Mouse (Mus musculus) erythroblast, embryonic 14.5 days (primary cell): ENCODE results near the gene Klhl34. TPM values are rescaled to one million over a fixed set of nuclear protein-coding genes. Genes with fewer than 3 reads are reported as not detected.

Experiments
- H3K27me3 ChIP-seq: 2 replicates; pipeline ENCODE4 v1.6.1; 2012; ENCODE audit warnings: inconsistent platforms; ENCODE audit not compliant: control insufficient read depth
- H3K36me3 ChIP-seq: 2 replicates; pipeline ENCODE4 v1.6.1; 2012; ENCODE audit warnings: mild to moderate bottlenecking, inconsistent platforms; ENCODE audit not compliant: control insufficient read depth
- H3K4me1 ChIP-seq: 2 replicates; pipeline ENCODE4 v1.6.1; 2012; ENCODE audit warnings: inconsistent platforms; ENCODE audit not compliant: control insufficient read depth
- H3K4me3 ChIP-seq: replicated peaks from 2 replicates; pipeline ENCODE3; 2012; ENCODE audit warnings: moderate library complexity, mild to moderate bottlenecking, inconsistent platforms
- H3K9me3 ChIP-seq: 2 replicates; pipeline ENCODE4 v1.6.1; 2012; ENCODE audit warnings: low read length, inconsistent platforms, mixed read lengths; ENCODE audit not compliant: control insufficient read depth
- GATA1 ChIP-seq: IDR thresholded peaks from 2 replicates; pipeline ENCODE4 v1.6.1; 2012; ENCODE audit warnings: low read length, inconsistent platforms, mixed read lengths
- TAL1 ChIP-seq: IDR thresholded peaks from 3 replicates; pipeline ENCODE4 v1.6.1; 2012; ENCODE audit warnings: low read length, inconsistent platforms, mixed read lengths
- polyA plus RNA-seq: library from polyadenylated mRNA; stranded (reverse); fragments of >175 nt; gene quantifications from 2 replicates; pipeline ENCODE4 v1.2.3, GENCODE M21; 2012

Klhl34 gene
- polyA plus RNA-seq, result not detected in 2 replicates

DNA sequence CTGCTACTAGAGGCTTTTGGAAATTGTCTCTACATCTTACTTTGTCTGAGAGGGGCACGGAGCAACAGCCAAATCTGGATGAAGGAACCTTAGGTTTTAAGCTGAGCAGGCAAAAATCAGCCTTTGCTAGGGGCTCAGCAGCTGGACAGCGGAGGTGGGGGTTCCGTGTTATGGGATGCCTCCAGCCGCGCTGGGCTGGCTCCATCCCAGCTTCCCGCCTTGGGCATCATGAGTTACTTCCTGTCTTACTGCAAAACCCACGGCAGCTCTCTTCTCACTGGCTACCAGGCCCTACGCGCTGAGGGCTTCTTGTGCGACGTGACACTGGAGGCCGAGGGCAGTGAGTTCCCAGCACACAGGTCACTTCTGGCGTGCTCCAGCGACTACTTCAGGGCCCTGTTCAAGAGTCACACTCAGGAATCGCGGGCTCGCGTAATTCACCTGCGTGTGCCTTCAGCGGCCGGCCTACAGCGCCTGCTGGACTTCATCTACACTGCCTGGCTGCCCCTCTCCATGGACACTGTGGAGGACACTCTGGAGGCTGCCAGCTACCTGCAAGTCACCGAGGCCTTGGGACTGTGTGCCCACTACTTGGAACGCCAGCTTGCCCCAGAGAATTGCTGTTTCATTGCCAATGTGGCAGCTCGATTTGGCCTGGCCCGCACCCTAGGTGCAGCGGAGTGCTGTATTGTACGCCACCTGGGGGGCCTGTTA lies at the start of gene Klhl34:
TSS of gene Klhl34 (plus strand) at position 229 of the 714 bp plus-strand sequence.
- no peak within 1 kb of the TSS for H3K4me3 ChIP-seq
- no peak for TF ChIP-seq GATA1
- TF ChIP-seq TAL1, result no peak
- peaks cover 21% of the 10 kb centered on the region for H3K9me3 ChIP-seq
- H3K27me3 ChIP-seq, result peaks cover 4% of the 10 kb centered on the region; the same call in 1 of the 2 replicates
- no peaks in the 10 kb centered on the region for H3K4me1 ChIP-seq
- H3K36me3 ChIP-seq, result no peaks in the 10 kb centered on the region

DNA sequence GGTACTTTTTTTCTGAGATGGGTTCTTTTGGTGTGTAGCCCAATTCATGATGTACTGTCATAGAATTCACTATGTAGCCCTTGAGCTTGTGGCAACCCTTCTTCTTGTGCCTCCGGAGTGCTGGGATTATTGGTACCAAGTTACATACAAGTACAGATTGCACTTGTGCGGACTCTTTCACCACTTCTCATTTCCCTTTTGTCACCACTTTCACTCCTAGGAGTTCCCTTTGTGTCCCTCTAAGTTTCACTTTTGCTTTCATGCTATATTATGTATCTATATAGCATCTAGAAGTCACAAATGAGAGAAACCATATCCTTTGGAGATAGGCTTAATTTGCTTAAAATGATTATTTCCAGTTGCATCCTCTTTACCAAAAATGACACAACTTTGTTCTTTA lies 16.6 kb upstream of the Klhl34 start:
- Histone ChIP-seq H3K9me3 (no peaks in the 10 kb centered on the region), H3K4me3 (no peak overlapping the region), H3K36me3 (no peaks in the 10 kb centered on the region), H3K27me3 (no peaks in the 10 kb centered on the region), H3K4me1 (no peaks in the 10 kb centered on the region)
- TF ChIP-seq GATA1 (no peak), TAL1 (no peak)

DNA sequence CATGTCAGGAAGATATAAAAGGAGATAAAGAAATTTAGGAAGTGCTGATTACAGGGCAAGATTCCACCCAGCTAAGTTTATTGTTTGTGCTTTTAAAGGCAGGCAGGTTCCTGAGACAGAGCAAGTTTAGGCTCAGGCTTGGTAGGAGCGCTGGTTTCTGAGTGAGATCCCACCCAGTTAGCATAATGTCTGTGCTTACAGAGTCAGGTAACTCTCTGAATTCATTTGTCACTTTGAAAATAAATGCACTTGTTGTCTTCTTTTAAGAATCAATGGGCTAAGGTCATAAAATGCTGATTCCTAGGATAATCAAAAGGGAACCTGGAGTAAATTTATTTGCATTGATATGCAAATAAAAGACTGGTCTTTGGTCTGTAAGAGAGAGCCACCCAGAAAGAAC lies 8.5 kb upstream of the Klhl34 start:
- Histone ChIP-seq H3K4me3 (no peak overlapping the region), H3K27me3 (no peaks in the 10 kb centered on the region), H3K9me3 (no peaks in the 10 kb centered on the region), H3K36me3 (no peaks in the 10 kb centered on the region), H3K4me1 (no peaks in the 10 kb centered on the region)
- TF ChIP-seq TAL1, result no peak
- no peak for TF ChIP-seq GATA1

DNA sequence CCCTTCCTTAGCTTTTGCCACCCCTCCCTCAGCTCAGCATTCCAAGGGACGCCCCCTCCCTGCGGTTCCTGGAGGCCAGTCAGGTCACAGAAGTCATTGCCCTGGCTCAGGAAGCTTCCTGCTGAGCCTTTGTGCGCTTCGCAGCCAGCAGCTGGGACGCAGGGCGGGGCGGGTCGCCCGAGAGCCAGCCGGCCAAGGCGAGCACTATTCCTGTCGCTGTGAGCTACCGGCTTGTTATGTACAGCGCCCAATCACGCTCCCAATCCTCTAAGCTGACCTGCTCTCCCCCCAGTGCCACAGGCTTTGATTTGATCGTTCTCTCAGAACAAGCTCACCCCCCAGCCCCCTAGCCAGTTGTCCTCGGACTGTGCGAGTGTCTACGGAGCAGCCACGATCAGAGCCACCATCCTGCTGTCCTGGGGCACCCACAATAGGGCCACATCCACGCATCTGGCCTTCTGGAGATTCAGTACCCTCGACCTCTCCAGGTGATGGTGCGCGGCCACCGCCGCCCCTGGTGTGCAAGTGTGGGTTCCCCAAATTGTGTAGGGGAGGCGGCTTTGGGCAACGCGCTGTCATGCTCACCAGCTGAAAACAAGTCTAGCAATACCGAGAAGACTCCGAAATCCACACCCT lies 546 bp upstream of the Klhl34 start:
- H3K27me3 ChIP-seq, result peaks cover 4% of the 10 kb centered on the region; the same call in 1 of the 2 replicates
- H3K9me3 ChIP-seq, result peaks cover 21% of the 10 kb centered on the region
- no peak overlapping the region for H3K4me3 ChIP-seq
- no peak for TF ChIP-seq GATA1
- TF ChIP-seq TAL1, result no peak
- no peaks in the 10 kb centered on the region for H3K4me1 ChIP-seq
- no peaks in the 10 kb centered on the region for H3K36me3 ChIP-seq

DNA sequence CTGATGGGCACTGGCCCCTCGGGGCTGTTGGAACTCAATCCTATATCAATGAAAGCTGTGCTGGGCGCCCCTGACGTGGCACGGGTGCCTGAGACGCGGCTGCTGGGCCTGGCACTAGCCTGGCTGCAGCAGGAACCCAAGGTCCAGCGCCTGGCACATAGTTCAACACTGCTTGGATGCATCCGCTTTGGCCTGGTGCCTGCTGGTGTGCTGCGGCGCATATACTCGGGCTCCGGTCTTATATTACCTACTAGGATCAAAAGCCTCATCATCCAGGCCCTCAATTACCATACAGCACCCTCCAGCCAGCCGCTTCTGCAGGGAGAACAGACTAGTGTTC lies 656 bp downstream of the Klhl34 start:
- H3K27me3 ChIP-seq, result peaks cover 4% of the 10 kb centered on the region; the same call in 1 of the 2 replicates
- H3K4me3 ChIP-seq, result no peak overlapping the region
- H3K4me1 ChIP-seq, result no peaks in the 10 kb centered on the region
- peaks cover 21% of the 10 kb centered on the region for H3K9me3 ChIP-seq
- TF ChIP-seq TAL1 (no peak), GATA1 (no peak)
- H3K36me3 ChIP-seq, result no peaks in the 10 kb centered on the region

DNA sequence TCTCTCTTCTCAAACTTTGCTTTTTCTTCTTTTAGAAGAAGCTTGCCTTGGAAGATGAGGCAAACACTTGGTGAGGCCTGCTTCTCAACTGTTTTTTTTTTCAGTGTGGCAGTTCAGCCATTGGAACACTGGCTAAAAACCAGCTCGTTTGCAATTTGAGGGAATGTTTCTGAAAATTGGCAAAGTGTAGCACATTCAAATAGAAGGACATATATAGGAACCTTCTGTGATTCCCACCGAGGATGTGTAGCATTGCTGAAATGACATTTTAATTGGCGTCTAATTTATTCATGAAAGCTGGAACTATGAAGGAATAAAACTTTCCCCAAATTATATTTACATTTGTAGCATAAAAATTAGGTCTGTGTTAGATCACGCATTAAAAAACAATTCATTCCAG lies 11.7 kb downstream of the Klhl34 start:
- H3K4me3 ChIP-seq, result no peak overlapping the region
- no peak for TF ChIP-seq TAL1
- TF ChIP-seq GATA1, result no peak
- H3K9me3 ChIP-seq, result no peaks in the 10 kb centered on the region
- no peaks in the 10 kb centered on the region for H3K27me3 ChIP-seq
- H3K36me3 ChIP-seq, result no peaks in the 10 kb centered on the region
- no peaks in the 10 kb centered on the region for H3K4me1 ChIP-seq

Other genes starting within 250 kb of the Klhl34 start
- 0.03 TPM in 1 of 2 replicates, not detected in the other for gene Yy2, start 249.4 kb upstream of the Klhl34 start, polyA plus RNA-seq
- gene Mbtps2, start 219.7 kb upstream of the Klhl34 start, polyA plus RNA-seq, result not detected in 2 replicates
- gene Smpx, start 119.5 kb upstream of the Klhl34 start, polyA plus RNA-seq, result not detected in 2 replicates
- gene Cnksr2, start 224.9 kb downstream of the Klhl34 start, polyA plus RNA-seq, result not detected in 2 replicates